Mouse (Mus musculus) gastrocnemius, postnatal 36 days (tissue): Measurements from ENCODE around the gene Bap1. TPM values are rescaled to one million over a fixed set of nuclear protein-coding genes. Genes with fewer than 3 reads are reported as not detected.

ENCODE experiments used
- DNase-seq, 2 experiments: peaks; one replicate each; pipeline ENCODE4 v3.0.0; 2022
- intact Hi-C: fragments of 180-260 bp; cut with DNase I; formaldehyde crosslinking; loops from one replicate; pipeline ENCODE4 v1.15.1; 2025
- long read RNA-seq, 2 experiments: library from polyadenylated mRNA; stranded (forward); transcript quantifications; one replicate each; pipeline ENCODE4 v2.0.0; 2021
- total RNA-seq, 2 experiments: library from RNA; stranded (reverse); gene quantifications; 2 replicates each; pipeline ENCODE4 v1.2.3; 2021

Bap1 gene
- 10 to 100 TPM; 41.5 to 43.2 TPM for total RNA-seq
- long read RNA-seq, experiment 1, transcript Bap1-201 (17 exons, 3,460 nt) = major isoform, 21 of 41 reads
- long read RNA-seq, experiment 1, partial matches to known transcripts = 5 of 41 reads
- long read RNA-seq, experiment 1, other reads (novel, unspliced or antisense) = 15 of 41 reads
- long read RNA-seq, experiment 2, transcript Bap1-201 (17 exons, 3,460 nt) = major isoform, 35 of 53 reads
- long read RNA-seq, experiment 2, partial matches to known transcripts = 14 of 53 reads
- long read RNA-seq, experiment 2, other reads (novel, unspliced or antisense) = 4 of 53 reads

- intact Hi-C loops = no loop called here
Observed at GRCm38 (mm10) chr14:31251084-31251604, at the start of gene Bap1, which contains the start of gene Phf7. TSS of gene Bap1 (plus strand) at chr14:31251450. TSS of gene Phf7 (minus strand) at chr14:31251317.

GRCm38 (mm10) chr14:31204844-31205243 is 46.4 kb upstream of the Bap1 start:
- intact Hi-C loops = no loop called here
- DNase-seq = no peak

More at GRCm38 (mm10) chr14:31251084-31251604, at the start of gene Bap1, which contains the start of gene Phf7:
- peak; percentile 91 to 97 for DNase-seq

GRCm38 (mm10) chr14:31205244-31205561 is 46.0 kb upstream of the Bap1 start:
- intact Hi-C loops = no loop called here
- no peak for DNase-seq

- peak; percentile 35 to 50 for DNase-seq
Observed at GRCm38 (mm10) chr14:31205562-31206467, 45.4 kb upstream of the Bap1 start.

GRCm38 (mm10) chr14:31206472-31206981 is 44.7 kb upstream of the Bap1 start:
- intact Hi-C loops = no loop called here
- DNase-seq = peak; percentile 91 to 96

More at GRCm38 (mm10) chr14:31205562-31206467, 45.4 kb upstream of the Bap1 start:
- intact Hi-C loops = no loop called here

GRCm38 (mm10) chr14:31207070-31207830 is 44.0 kb upstream of the Bap1 start:
- intact Hi-C loops = no loop called here
- DNase-seq = no peak

GRCm38 (mm10) chr14:31208084-31208483 is 43.2 kb upstream of the Bap1 start, which contains the start of gene Tnnc1:
TSS of gene Tnnc1 (plus strand) at chr14:31208312.
- intact Hi-C loops = no loop called here
- DNase-seq = no peak

- intact Hi-C loops = no loop called here
- DNase-seq = no peak
Observed at GRCm38 (mm10) chr14:31209133-31209557, 42.1 kb upstream of the Bap1 start.

GRCm38 (mm10) chr14:31211854-31212253 is 39.4 kb upstream of the Bap1 start:
- intact Hi-C loops = no loop called here
- DNase-seq = no peak

GRCm38 (mm10) chr14:31212499-31212898 is 38.8 kb upstream of the Bap1 start:
- intact Hi-C loops = no loop called here
- DNase-seq = no peak

GRCm38 (mm10) chr14:31213868-31214267 is 37.4 kb upstream of the Bap1 start:
- intact Hi-C loops = no loop called here
- no peak for DNase-seq

GRCm38 (mm10) chr14:31214684-31215083 is 36.6 kb upstream of the Bap1 start:
- DNase-seq = no peak
- intact Hi-C loops = loop anchor here (1.0 kb wide), 1 partner anchor 19 kb away; no protein-coding TSS in a partner anchor

- DNase-seq = peak in 1 of 2 experiments; percentile 44
- intact Hi-C loops = loop anchor here (1.0 kb wide), 1 partner anchor 18 kb away; no protein-coding TSS in a partner anchor
Observed at GRCm38 (mm10) chr14:31215157-31216002, 35.9 kb upstream of the Bap1 start.

GRCm38 (mm10) chr14:31216846-31217245 is 34.4 kb upstream of the Bap1 start, which contains the start of gene Nisch:
TSS of gene Nisch (minus strand) at chr14:31216946.
- DNase-seq = no peak
- intact Hi-C loops = no loop called here

- no peak for DNase-seq
- intact Hi-C loops = no loop called here
Observed at GRCm38 (mm10) chr14:31217666-31218065, 33.6 kb upstream of the Bap1 start, which contains the start of gene Sema3g. TSS of gene Sema3g (plus strand) at chr14:31217860.

- intact Hi-C loops = no loop called here
Observed at GRCm38 (mm10) chr14:31226978-31227377, 24.3 kb upstream of the Bap1 start.

GRCm38 (mm10) chr14:31228234-31228633 is 23.0 kb upstream of the Bap1 start:
- intact Hi-C loops = no loop called here
- peak; percentile 7 to 9 for DNase-seq

More at GRCm38 (mm10) chr14:31226978-31227377, 24.3 kb upstream of the Bap1 start:
- peak; percentile 14 for DNase-seq

GRCm38 (mm10) chr14:31230442-31230841 is 20.8 kb upstream of the Bap1 start:
- intact Hi-C loops = no loop called here

More at GRCm38 (mm10) chr14:31230442-31230841, 20.8 kb upstream of the Bap1 start:
- DNase-seq = peak; percentile 1 to 10
